Mouse (Mus musculus) MEL (cell line): Measurements from ENCODE around the gene Atp1a3. TPM values are rescaled to one million over a fixed set of nuclear protein-coding genes. Genes with fewer than 3 reads are reported as not detected.

Source experiments
- DNase-seq: peaks from one replicate; pipeline ENCODE4 v3.0.0; 2011; ENCODE audit warnings: low read depth, low spot score
- H3K27ac ChIP-seq: 2 replicates; pipeline ENCODE4 v1.5.1; 2012; ENCODE audit warnings: low read depth, mild to moderate bottlenecking, control low read depth, low read length, moderate library complexity; ENCODE audit not compliant: control insufficient read depth
- H3K27me3 ChIP-seq, 2 experiments: fragments of 150-350 bp in 1 of 2; sonication (generic) in 1 of 2; 2 replicates each; pipeline ENCODE4 v1.6.1; 2012; ENCODE audit warnings: low read length in 2 of 2, mild to moderate bottlenecking in 2 of 2, improper control_type of control experiment in 1 of 2, moderate library complexity in 1 of 2; ENCODE audit not compliant: insufficient read depth in 2 of 2, control insufficient read depth in 1 of 2
- H3K36me3 ChIP-seq, 2 experiments: 2 replicates each; pipeline ENCODE4 v1.6.1; 2012 to 2014; ENCODE audit warnings: low read length in 2 of 2, improper control_type of control experiment in 1 of 2, inconsistent platforms in 1 of 2, mild to moderate bottlenecking in 1 of 2; ENCODE audit not compliant: insufficient read depth in 2 of 2, control insufficient read depth in 1 of 2
- H3K4me1 ChIP-seq, 2 experiments: fragments of 150-350 bp in 1 of 2; sonication (generic) in 1 of 2; 2 replicates each; pipeline ENCODE4 v1.6.1; 2012; ENCODE audit warnings: low read length in 2 of 2, improper control_type of control experiment in 1 of 2, mild to moderate bottlenecking in 1 of 2; ENCODE audit not compliant: insufficient read depth in 2 of 2, control insufficient read depth in 1 of 2
- H3K4me3 ChIP-seq, 2 experiments: fragments of 150-350 bp in 1 of 2; sonication (generic) in 1 of 2; 2 replicates each; pipeline ENCODE4 v1.5.1; 2012; ENCODE audit warnings: low read depth in 2 of 2, low read length in 2 of 2, mild to moderate bottlenecking in 2 of 2, moderate library complexity in 2 of 2, control low read depth in 1 of 2, improper control_type of control experiment in 1 of 2; ENCODE audit not compliant: control insufficient read depth in 1 of 2, insufficient read depth in 1 of 2
- H3K79me2 ChIP-seq: 2 replicates; pipeline ENCODE4 v1.6.1; 2012; ENCODE audit warnings: mild to moderate bottlenecking, low read length, moderate library complexity; ENCODE audit not compliant: control insufficient read depth, poor library complexity, insufficient read depth
- H3K9ac ChIP-seq: 2 replicates; pipeline ENCODE4 v1.6.1; 2012; ENCODE audit warnings: low read depth, mild to moderate bottlenecking, control low read depth, low read length, moderate library complexity; ENCODE audit not compliant: control insufficient read depth, poor library complexity, severe bottlenecking
- H3K9me3 ChIP-seq: fragments of 150-350 bp; sonication (generic); replicated peaks from 2 replicates; pipeline ENCODE4 v1.6.1; 2012; ENCODE audit warnings: mild to moderate bottlenecking, low read length, improper control_type of control experiment, moderate library complexity; ENCODE audit not compliant: insufficient read depth
- CHD1 ChIP-seq: IDR thresholded peaks from 2 replicates; pipeline ENCODE4 v1.6.1; 2012; ENCODE audit warnings: low read depth, mild to moderate bottlenecking, inconsistent platforms, low read length, improper control_type of control experiment
- E2F4 ChIP-seq: IDR thresholded peaks from 2 replicates; pipeline ENCODE4 v1.6.1; 2011; ENCODE audit warnings: low read depth, low read length, improper control_type of control experiment, borderline replicate concordance
- ELF1 ChIP-seq: IDR thresholded peaks from 2 replicates; pipeline ENCODE4 v1.6.1; 2014; ENCODE audit warnings: low read depth, mild to moderate bottlenecking, inconsistent platforms, low read length, improper control_type of control experiment, moderate library complexity
- ETS1 ChIP-seq: IDR thresholded peaks from 2 replicates; pipeline ENCODE4 v1.6.1; 2012; ENCODE audit warnings: low read depth, mild to moderate bottlenecking, inconsistent platforms, low read length, improper control_type of control experiment, moderate library complexity
- GABPA ChIP-seq: IDR thresholded peaks from 2 replicates; pipeline ENCODE4 v1.6.1; 2012; ENCODE audit warnings: low read depth, mild to moderate bottlenecking, inconsistent platforms, low read length, improper control_type of control experiment, moderate library complexity
- GATA1 ChIP-seq: IDR thresholded peaks from 2 replicates; pipeline ENCODE4 v1.6.1; 2011; ENCODE audit warnings: low read depth, low read length, improper control_type of control experiment
- HCFC1 ChIP-seq: IDR thresholded peaks from 2 replicates; pipeline ENCODE4 v1.6.1; 2012; ENCODE audit warnings: low read depth, mild to moderate bottlenecking, inconsistent platforms, low read length, improper control_type of control experiment, moderate library complexity
- JUND ChIP-seq: IDR thresholded peaks from 2 replicates; pipeline ENCODE4 v1.6.1; 2011; ENCODE audit warnings: low read depth, mild to moderate bottlenecking, improper control_type of control experiment, low read length
- KAT2A ChIP-seq: conservative IDR thresholded peaks from 2 replicates; pipeline ENCODE4 v1.6.1; 2012; ENCODE audit warnings: low read depth, low read length, improper control_type of control experiment, inconsistent platforms
- MYB ChIP-seq: IDR thresholded peaks from 2 replicates; pipeline ENCODE4 v1.6.1; 2011; ENCODE audit warnings: mild to moderate bottlenecking, low read depth, low read length, improper control_type of control experiment
- MYC ChIP-seq: IDR thresholded peaks from 2 replicates; pipeline ENCODE4 v1.6.1; 2011; ENCODE audit warnings: low read depth, mild to moderate bottlenecking, low read length, improper control_type of control experiment, moderate library complexity
- NELFE ChIP-seq: IDR thresholded peaks from 2 replicates; pipeline ENCODE4 v1.6.1; 2011; ENCODE audit warnings: low read depth, low read length, improper control_type of control experiment
- NRF1 ChIP-seq: IDR thresholded peaks from 2 replicates; pipeline ENCODE4 v1.6.1; 2014; ENCODE audit warnings: low read depth, mild to moderate bottlenecking, inconsistent platforms, low read length, improper control_type of control experiment, moderate library complexity; ENCODE audit not compliant: poor library complexity, insufficient read depth, severe bottlenecking
- POLR2A ChIP-seq, 2 experiments: IDR thresholded peaks; 2 replicates each; pipeline ENCODE4 v1.6.1; 2011 to 2012; ENCODE audit warnings: low read length in 2 of 2, mild to moderate bottlenecking in 2 of 2, control low read depth in 1 of 2, improper control_type of control experiment in 1 of 2, low read depth in 1 of 2, moderate library complexity in 1 of 2; ENCODE audit not compliant: control insufficient read depth in 1 of 2, insufficient read depth in 1 of 2, poor library complexity in 1 of 2
- POLR2AphosphoS2 ChIP-seq: IDR thresholded peaks from 2 replicates; pipeline ENCODE4 v1.6.1; 2011; ENCODE audit warnings: low read length, improper control_type of control experiment
- RCOR1 ChIP-seq: IDR thresholded peaks from 2 replicates; pipeline ENCODE4 v1.6.1; 2012; ENCODE audit warnings: low read depth, mild to moderate bottlenecking, inconsistent platforms, low read length, improper control_type of control experiment
- SIN3A ChIP-seq: IDR thresholded peaks from 2 replicates; pipeline ENCODE4 v1.6.1; 2012; ENCODE audit warnings: low read length, improper control_type of control experiment, inconsistent platforms
- TAL1 ChIP-seq: IDR thresholded peaks from 2 replicates; pipeline ENCODE4 v1.6.1; 2012; ENCODE audit warnings: mild to moderate bottlenecking, inconsistent platforms, low read length, moderate library complexity, mixed read lengths
- UBTF ChIP-seq: IDR thresholded peaks from 2 replicates; pipeline ENCODE4 v1.6.1; 2012; ENCODE audit warnings: low read depth, mild to moderate bottlenecking, inconsistent platforms, low read length, improper control_type of control experiment, moderate library complexity, borderline replicate concordance; ENCODE audit not compliant: insufficient read depth
- USF1 ChIP-seq: IDR thresholded peaks from 2 replicates; pipeline ENCODE4 v1.6.1; 2014; ENCODE audit warnings: low read depth, mild to moderate bottlenecking, inconsistent platforms, low read length, improper control_type of control experiment, moderate library complexity
- ZKSCAN1 ChIP-seq: IDR thresholded peaks from 2 replicates; pipeline ENCODE4 v1.6.1; 2012; ENCODE audit warnings: low read depth, mild to moderate bottlenecking, inconsistent platforms, low read length, improper control_type of control experiment, moderate library complexity
- polyA plus RNA-seq, 2 experiments: library from polyadenylated mRNA; stranded (reverse) in 1 of 2; unstranded in 1 of 2; fragments of >175 nt in 1 of 2; fragments of >200 nt in 1 of 2; gene quantifications; 2 replicates each; pipeline versions ENCODE4 v1.2.1 to v1.2.4; 2012; ENCODE audit warnings: low replicate concordance in 2 of 2, low read depth in 1 of 2; ENCODE audit not compliant: insufficient read length in 2 of 2, insufficient read depth in 1 of 2, missing spikeins in 1 of 2
- total RNA-seq: library from RNA; depleted of rRNA; stranded (reverse); fragments of 300-350 nt; gene quantifications from 2 replicates; pipeline ENCODE4 v1.2.3, GENCODE M21; 2012

Gene Atp1a3
- total and polyA plus RNA-seq, 3 experiments = 0.19 to 3.5 TPM; not detected in 1

GRCm38 (mm10) chr7:24968463-24968862 is 37.3 kb downstream of the Atp1a3 start:
- DNase-seq = no peak
- Histone ChIP-seq H3K4me3 (no peak overlapping the region), H3K27ac (no peak overlapping the region), H3K79me2 (peaks cover 6% of the 10 kb centered on the region; the same call in 1 of the 2 replicates), H3K36me3 (peaks cover 0 to 9% of the 10 kb centered on the region in 2 experiments; a peak in 2 of 4 replicates), H3K27me3 (no peaks in the 10 kb centered on the region), H3K4me1 (peaks cover 0 to 7% of the 10 kb centered on the region in 2 experiments; a peak in 3 of 4 replicates), H3K9ac (no peak overlapping the region), H3K9me3 (no peaks in the 10 kb centered on the region)
- TF ChIP-seq E2F4 = no peak
- TF ChIP-seq NRF1 = no peak
- TF ChIP-seq USF1 = no peak

- H3K79me2 ChIP-seq = peaks cover 6% of the 10 kb centered on the region; the same call in 1 of the 2 replicates
- no peak overlapping the region for H3K4me3 ChIP-seq
- peaks cover 0 to 4% of the 10 kb centered on the region in 2 experiments; a peak in 2 of 4 replicates for H3K36me3 ChIP-seq
- no peak overlapping the region for H3K27ac ChIP-seq
- peaks cover 0 to 2% of the 10 kb centered on the region in 2 experiments; a peak in 2 of 4 replicates for H3K4me1 ChIP-seq
- DNase-seq = no peak
- no peaks in the 10 kb centered on the region for H3K9me3 ChIP-seq
- TF ChIP-seq TAL1 (no peak), CHD1 (no peak), JUND (no peak), UBTF (no peak), USF1 (no peak), NELFE (no peak), HCFC1 (no peak), GABPA (no peak), RCOR1 (no peak), KAT2A (no peak), MYC (no peak), SIN3A (no peak), E2F4 (no peak), GATA1 (no peak), ELF1 (no peak), POLR2AphosphoS2 (no peak), ZKSCAN1 (no peak), ETS1 (no peak), MYB (no peak), POLR2A (IDR thresholded peaks at IDR 0.05; ENCODE audit: control insufficient read depth in 1 of 2, insufficient read depth in 1 of 2, low read depth in 1 of 2, low read length in 2 of 2, poor library complexity in 1 of 2) (no peak)
- TF ChIP-seq, all 39 proteins: peak for 0
- H3K9ac ChIP-seq = no peak overlapping the region
- H3K27me3 ChIP-seq = no peaks in the 10 kb centered on the region
These were observed 37.8 kb downstream of the Atp1a3 start for GRCm38 (mm10) chr7:24967966-24968365.
